In the genomic region with DNA sequence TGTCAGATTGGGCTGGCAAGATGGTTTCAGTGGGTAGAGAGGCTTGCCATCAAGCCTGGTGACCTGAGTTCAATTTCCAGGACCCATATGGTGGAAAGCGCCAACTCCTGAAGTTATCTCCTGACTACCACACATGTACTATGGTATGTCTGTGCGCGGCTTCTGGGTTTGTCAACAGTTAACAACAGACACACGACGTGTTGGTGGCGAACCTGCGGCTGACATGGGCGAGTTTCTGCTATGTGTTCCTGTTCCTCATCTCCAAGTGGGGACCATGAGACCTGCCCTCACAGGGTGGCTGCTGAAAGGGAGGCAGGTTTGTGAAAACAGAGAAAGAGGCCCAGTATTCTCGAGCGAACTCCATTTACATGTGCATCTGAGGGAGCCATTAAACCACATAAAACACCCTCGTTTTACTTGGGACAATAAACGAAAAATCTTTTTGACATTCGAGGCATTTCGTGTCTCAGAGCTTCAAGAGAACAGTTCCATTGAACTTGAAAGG, we compare ENCODE assay signal across 14 mouse cellular contexts.
DNase-seq lines count a peak whose midpoint lies in the region; ATAC-seq lines count a peak whose summit lies in the region.
"Had no signal": no experiment of that assay in that cellular context is flagged by ENCODE, and none has a peak within 500 bp of the region (broad histone marks: within the 10 kb centered on the region; RNA-seq: fewer than 3 reads in every experiment).

No protein-coding gene starts in this region.

- no peaks in the 10 kb centered on the region for H3K36me3 ChIP-seq in kidney, embryonic 14.5 days (ENCODE audit: control insufficient read depth, insufficient read depth, low read length)
- no peaks in the 10 kb centered on the region for H3K36me3 ChIP-seq in embryonic facial prominence, embryonic 13.5 days
- H3K36me3 ChIP-seq in forebrain, embryonic 15.5 days = no peaks in the 10 kb centered on the region
- no peaks in the 10 kb centered on the region for H3K36me3 ChIP-seq in limb, embryonic 13.5 days

- no peaks in the 10 kb centered on the region for H3K9me3 ChIP-seq in kidney, embryonic 14.5 days (ENCODE audit: control insufficient read depth, low read length)
- H3K9me3 ChIP-seq in embryonic facial prominence, embryonic 13.5 days = no peaks in the 10 kb centered on the region
- H3K9me3 ChIP-seq in forebrain, embryonic 15.5 days = no peaks in the 10 kb centered on the region
- H3K9me3 ChIP-seq in limb, embryonic 13.5 days = no peaks in the 10 kb centered on the region

- DNase-seq in kidney, postnatal 10 days = no peak
- DNase-seq in left cerebral cortex, adult 9 months (ENCODE audit: low spot score in 2 of 2) = no peak
- no peak for DNase-seq in testis, postnatal 10 days (ENCODE audit: low spot score)
- DNase-seq in gastrocnemius, postnatal 14 days = no peak
- DNase-seq: cerebellum, adult 18-20 months; heart, postnatal 14 days; kidney, adult 18-20 months had no signal

- no peak for ATAC-seq in kidney, embryonic 14.5 days (ENCODE audit: low FRiP score, low TSS enrichment)
- no peak for ATAC-seq in embryonic facial prominence, embryonic 13.5 days (ENCODE audit: insufficient number of reproducible peaks, insufficient read depth, low FRiP score, low TSS enrichment, low read depth)
- peak; percentile 35 for ATAC-seq in forebrain, embryonic 15.5 days (replicated peaks)
- ATAC-seq in limb, embryonic 13.5 days (ENCODE audit: low FRiP score, low read depth) = no peak; the same call in 1 of the 2 replicates

- WGBS in kidney, embryonic 14.5 days = 72% methylated on average over 14 of the region's 14 CpGs
- 63% methylated on average over 14 of the region's 14 CpGs for WGBS in embryonic facial prominence, embryonic 13.5 days
- WGBS in forebrain, embryonic 15.5 days = 25% methylated on average over 14 of the region's 14 CpGs
- 55% methylated on average over 14 of the region's 14 CpGs for WGBS in limb, embryonic 13.5 days

- intact Hi-C loops in gastrocnemius, postnatal 14 days (cut with DNase I; ENCODE audit: low total_unique reads) = no loop called here

- H3K27ac ChIP-seq in kidney, embryonic 14.5 days (ENCODE audit: low read depth, low read length) = peak overlapping the region; percentile 53; the same call in 1 of the 2 replicates
- peak overlapping the region; percentile 56; the same call in 1 of the 2 replicates for H3K27ac ChIP-seq in embryonic facial prominence, embryonic 13.5 days
- peak overlapping the region; percentile 87 for H3K27ac ChIP-seq in forebrain, embryonic 15.5 days (replicated peaks)
- peak overlapping the region; percentile 75 for H3K27ac ChIP-seq in limb, embryonic 13.5 days
- H3K27ac ChIP-seq: layer of hippocampus, adult 2 months; liver, embryonic 14.5 days had no signal

- H3K27me3 ChIP-seq in kidney, embryonic 14.5 days (ENCODE audit: control insufficient read depth, insufficient read depth, low read length) = peaks cover 2% of the 10 kb centered on the region; the same call in 1 of the 2 replicates
- H3K27me3 ChIP-seq in embryonic facial prominence, embryonic 13.5 days = no peaks in the 10 kb centered on the region
- H3K27me3 ChIP-seq in forebrain, embryonic 15.5 days = no peaks in the 10 kb centered on the region
- H3K27me3 ChIP-seq in limb, embryonic 13.5 days = no peaks in the 10 kb centered on the region

- peaks cover 11% of the 10 kb centered on the region; the same call in 1 of the 2 replicates for H3K4me1 ChIP-seq in kidney, embryonic 14.5 days (ENCODE audit: control insufficient read depth, insufficient read depth, low read length)
- peaks cover 28% of the 10 kb centered on the region for H3K4me1 ChIP-seq in embryonic facial prominence, embryonic 13.5 days
- H3K4me1 ChIP-seq in forebrain, embryonic 15.5 days = peaks cover 47% of the 10 kb centered on the region
- H3K4me1 ChIP-seq in limb, embryonic 13.5 days = peaks cover 49% of the 10 kb centered on the region

- H3K4me3 ChIP-seq in kidney, embryonic 14.5 days (ENCODE audit: low read length) = no peak overlapping the region
- no peak overlapping the region for H3K4me3 ChIP-seq in embryonic facial prominence, embryonic 13.5 days
- no peak overlapping the region for H3K4me3 ChIP-seq in forebrain, embryonic 15.5 days
- no peak overlapping the region for H3K4me3 ChIP-seq in limb, embryonic 13.5 days
- H3K4me3 ChIP-seq: erythroblast, embryonic 14.5 days; layer of hippocampus, adult 2 months had no signal

- no peak overlapping the region for H3K9ac ChIP-seq in kidney, embryonic 14.5 days (ENCODE audit: low read depth, low read length)
- no peak overlapping the region for H3K9ac ChIP-seq in embryonic facial prominence, embryonic 13.5 days
- H3K9ac ChIP-seq in forebrain, embryonic 15.5 days (replicated peaks) = no peak overlapping the region
- H3K9ac ChIP-seq in limb, embryonic 13.5 days = no peak overlapping the region
- H3K9ac ChIP-seq: liver, embryonic 14.5 days had no signal

- H3K4me2 ChIP-seq in kidney, embryonic 14.5 days (replicated peaks; ENCODE audit: low read depth, low read length) = no peak overlapping the region
- H3K4me2 ChIP-seq in embryonic facial prominence, embryonic 13.5 days = no peak overlapping the region
- no peak overlapping the region for H3K4me2 ChIP-seq in forebrain, embryonic 15.5 days (replicated peaks)
- no peak overlapping the region for H3K4me2 ChIP-seq in limb, embryonic 13.5 days (replicated peaks)
